Mouse (Mus musculus) kidney, adult 8-10 months (tissue): ENCODE measurements around the gene 1700001L19Rik.

Experiments used
- DNase-seq, 2 experiments: peaks; one replicate each; pipeline ENCODE4 v3.0.0; 2022

1700001L19Rik gene

GRCm38 (mm10) chr13:68622792-68623191 lies 25.6 kb downstream of the 1700001L19Rik start:
- DNase-seq: no peak

- DNase-seq: no peak
These were observed 29.8 kb downstream of the 1700001L19Rik start for GRCm38 (mm10) chr13:68627041-68627440.

- DNase-seq: no peak
These were observed 45.6 kb downstream of the 1700001L19Rik start for GRCm38 (mm10) chr13:68642786-68643185.
